Mouse (Mus musculus) liver, adult 2 months (tissue): Measurements from ENCODE around the gene Dock1.

ENCODE experiments used
- CTCF ChIP-seq: fragments of 200-500 bp; IDR thresholded peaks from 2 replicates; pipeline ENCODE4 v1.5.1; 2011; ENCODE audit warnings: low read depth, low read length, control low read depth
- POLR2A ChIP-seq: fragments of 200-500 bp; IDR thresholded peaks from 2 replicates; pipeline ENCODE4 v1.6.1; 2011; ENCODE audit warnings: low read length, control low read depth; ENCODE audit not compliant: insufficient read depth; ENCODE audit errors: extremely low read depth

- TF ChIP-seq CTCF (no peak), POLR2A (no peak)
These were observed 105.2 kb downstream of the Dock1 start for GRCm38 (mm10) chr7:134775671-134776070.
